Mouse (Mus musculus) forebrain, embryonic 13.5 days (tissue): ENCODE measurements around the gene Zfp60. TPM values are rescaled to one million over a fixed set of nuclear protein-coding genes. Genes with fewer than 3 reads are reported as not detected.

ENCODE experiments used
- ATAC-seq: fragments of 200-750 bp; cut with Nextera tagmentation; 2 replicates; pipeline ENCODE4 v1.8.0; 2017
- H3K27ac ChIP-seq: fragments of 300-500 bp; sonication (generic); 2 replicates; pipeline ENCODE4 v1.5.1; 2015; ENCODE audit warnings: inconsistent platforms, mild to moderate bottlenecking, moderate library complexity
- H3K27me3 ChIP-seq: fragments of 300-500 bp; sonication (generic); 2 replicates; pipeline ENCODE4 v1.6.1; 2015; ENCODE audit warnings: mild to moderate bottlenecking, inconsistent platforms
- H3K36me3 ChIP-seq: fragments of 300-500 bp; sonication (generic); 2 replicates; pipeline ENCODE4 v1.6.1; 2015; ENCODE audit warnings: mild to moderate bottlenecking, inconsistent platforms; ENCODE audit not compliant: poor library complexity, severe bottlenecking
- H3K4me1 ChIP-seq: fragments of 300-500 bp; sonication (generic); 2 replicates; pipeline ENCODE4 v1.6.1; 2015; ENCODE audit warnings: inconsistent platforms
- H3K4me2 ChIP-seq: fragments of 300-500 bp; sonication (generic); 2 replicates; pipeline ENCODE4 v1.6.1; 2015; ENCODE audit warnings: inconsistent platforms, mild to moderate bottlenecking, moderate library complexity
- H3K4me3 ChIP-seq: fragments of 300-500 bp; sonication (generic); 2 replicates; pipeline ENCODE4 v1.5.1; 2015; ENCODE audit warnings: mild to moderate bottlenecking, inconsistent platforms
- H3K9ac ChIP-seq: fragments of 300-500 bp; sonication (generic); 2 replicates; pipeline ENCODE4 v1.6.1; 2015; ENCODE audit warnings: mild to moderate bottlenecking, inconsistent platforms
- H3K9me3 ChIP-seq: fragments of 300-500 bp; sonication (generic); replicated peaks from 2 replicates; pipeline ENCODE4 v1.6.1; 2016; ENCODE audit warnings: inconsistent platforms
- WGBS: fragments of 180-500 bp; shearing (Covaris S2); methylation state at CpG from one replicate; pipeline ENCODE4 v1.1.7; 2015; 5-methylcytosine and 5-hydroxymethylcytosine counted together
- polyA plus RNA-seq: library from polyadenylated mRNA; unstranded; fragments of >200 nt; fragmentation: Nextera tagmentation; extraction: Ambion mirVana; gene quantifications from 2 replicates; pipeline ENCODE4 v1.2.1, GENCODE M21; 2015

Gene Zfp60
- polyA plus RNA-seq, 1 experiment from 2014 or later: 116 TPM

GRCm38 (mm10) chr7:27797906-27798811 is 67.0 kb downstream of the Zfp60 start:
- peak overlapping the region; percentile 44 for H3K4me2 ChIP-seq
- WGBS: 19% methylated on average over 7 of the region's 8 CpGs
- H3K27ac ChIP-seq: peak overlapping the region; percentile 74

GRCm38 (mm10) chr7:27801137-27801536 is 69.9 kb downstream of the Zfp60 start:
- WGBS: 45% methylated on average over 2 of the region's 2 CpGs
- no peak for ATAC-seq
- Histone ChIP-seq H3K4me3 (no peak overlapping the region), H3K4me2 (no peak overlapping the region), H3K27ac (no peak overlapping the region), H3K9me3 (no peaks in the 10 kb centered on the region), H3K4me1 (peaks cover 33% of the 10 kb centered on the region), H3K36me3 (no peaks in the 10 kb centered on the region), H3K9ac (no peak overlapping the region), H3K27me3 (no peaks in the 10 kb centered on the region)

More at GRCm38 (mm10) chr7:27797906-27798811, 67.0 kb downstream of the Zfp60 start:
- no peak overlapping the region for H3K4me3 ChIP-seq
- H3K36me3 ChIP-seq: no peaks in the 10 kb centered on the region
- peaks cover 32% of the 10 kb centered on the region for H3K4me1 ChIP-seq
- no peaks in the 10 kb centered on the region for H3K9me3 ChIP-seq
- no peaks in the 10 kb centered on the region for H3K27me3 ChIP-seq
- H3K9ac ChIP-seq: no peak overlapping the region
- peak; percentile 83; the same call in 1 of the 2 replicates for ATAC-seq

- Histone ChIP-seq H3K27me3 (no peaks in the 10 kb centered on the region), H3K4me1 (peaks cover 29% of the 10 kb centered on the region), H3K27ac (no peak overlapping the region), H3K4me2 (no peak overlapping the region), H3K4me3 (no peak overlapping the region), H3K36me3 (peaks cover 8% of the 10 kb centered on the region), H3K9ac (no peak overlapping the region), H3K9me3 (no peaks in the 10 kb centered on the region)
- ATAC-seq: no peak
- 71% methylated on average over 5 of the region's 5 CpGs for WGBS
Observed at GRCm38 (mm10) chr7:27802986-27803385, 71.8 kb downstream of the Zfp60 start.

Other genes with a start within 250 kb of the Zfp60 start
- gene Sertad1, start 244.5 kb upstream of the Zfp60 start, polyA plus RNA-seq: 8.5 and 8.7 TPM in 2 replicates
- gene Prx, start 232.1 kb upstream of the Zfp60 start, polyA plus RNA-seq: 1.5 and 1.8 TPM in 2 replicates
- 0.50 and 0.56 TPM in 2 replicates for gene Hipk4, start 208.1 kb upstream of the Zfp60 start, polyA plus RNA-seq
- 68.2 and 72.8 TPM in 2 replicates for gene Pld3, start 178.2 kb upstream of the Zfp60 start, polyA plus RNA-seq
- 35.1 and 36.5 TPM in 2 replicates for gene 2310022A10Rik, start 178.2 kb upstream of the Zfp60 start, polyA plus RNA-seq
- 75.2 and 82.2 TPM in 2 replicates for gene Akt2, start 139.8 kb upstream of the Zfp60 start, polyA plus RNA-seq
- 37.3 and 42.7 TPM in 2 replicates for gene Ttc9b, start 77.5 kb upstream of the Zfp60 start, polyA plus RNA-seq
- gene Map3k10, start 56.8 kb upstream of the Zfp60 start, polyA plus RNA-seq: 9.0 TPM in 2 replicates
- 10.8 and 12.3 TPM in 2 replicates for gene Zfp607b, start 42.0 kb upstream of the Zfp60 start, polyA plus RNA-seq
- gene Zfp626, start 75.8 kb downstream of the Zfp60 start, polyA plus RNA-seq: 2.9 and 3.2 TPM in 2 replicates
- 10.1 and 11.1 TPM in 2 replicates for gene Zfp59, start 107.2 kb downstream of the Zfp60 start, polyA plus RNA-seq
- 2.3 and 2.4 TPM in 2 replicates for gene Zfp607a, start 126.1 kb downstream of the Zfp60 start, polyA plus RNA-seq
- gene Zfp974, start 198.1 kb downstream of the Zfp60 start, polyA plus RNA-seq: 14.9 and 17.2 TPM in 2 replicates
- gene Zfp780b, start 247.8 kb downstream of the Zfp60 start, polyA plus RNA-seq: 28.7 and 29.0 TPM in 2 replicates